Mouse (Mus musculus): Measurements from ENCODE around the gene Gm20532.

Gm20532 gene

GRCm38 (mm10) chr2:26596898-26597297, 10.5 kb downstream of the Gm20532 start:
- DNase-seq (ENCODE audit: low spot score): no peak

GRCm38 (mm10) chr2:26597810-26598209, 11.4 kb downstream of the Gm20532 start:
- DNase-seq (ENCODE audit: low spot score): no peak

GRCm38 (mm10) chr2:26598462-26598861, 12.0 kb downstream of the Gm20532 start:
- DNase-seq (ENCODE audit: low spot score): no peak

- no peak for DNase-seq (ENCODE audit: low spot score)
These were observed 13.5 kb downstream of the Gm20532 start for GRCm38 (mm10) chr2:26599965-26600364.

GRCm38 (mm10) chr2:26600664-26601063, 14.2 kb downstream of the Gm20532 start:
- DNase-seq (ENCODE audit: low spot score): no peak

- no peak for DNase-seq (ENCODE audit: low spot score)
These were observed 15.2 kb downstream of the Gm20532 start for GRCm38 (mm10) chr2:26601595-26601994.

- DNase-seq (ENCODE audit: low spot score): no peak
These were observed 16.2 kb downstream of the Gm20532 start for GRCm38 (mm10) chr2:26602631-26603030.

GRCm38 (mm10) chr2:26603159-26603558, 16.7 kb downstream of the Gm20532 start:
- no peak for DNase-seq (ENCODE audit: low spot score)

GRCm38 (mm10) chr2:26603720-26604671, 17.6 kb downstream of the Gm20532 start, which contains the start of gene Agpat2:
Gene Agpat2 (minus strand): TSS chr2:26604417.
- no peak for DNase-seq (ENCODE audit: low spot score)

- DNase-seq (ENCODE audit: low spot score): no peak
These were observed 18.9 kb downstream of the Gm20532 start for GRCm38 (mm10) chr2:26605331-26605730.

- DNase-seq (ENCODE audit: low spot score): no peak
These were observed 20.1 kb downstream of the Gm20532 start for GRCm38 (mm10) chr2:26606579-26606978.

GRCm38 (mm10) chr2:26607056-26607910, 20.8 kb downstream of the Gm20532 start:
- no peak for DNase-seq (ENCODE audit: low spot score)

GRCm38 (mm10) chr2:26608781-26609180, 22.3 kb downstream of the Gm20532 start:
- DNase-seq (ENCODE audit: low spot score): no peak

GRCm38 (mm10) chr2:26609261-26609661, 22.8 kb downstream of the Gm20532 start:
- no peak for DNase-seq (ENCODE audit: low spot score)

- no peak for DNase-seq (ENCODE audit: low spot score)
These were observed 24.1 kb downstream of the Gm20532 start for GRCm38 (mm10) chr2:26610526-26610925.

- no peak for DNase-seq (ENCODE audit: low spot score)
These were observed 24.6 kb downstream of the Gm20532 start for GRCm38 (mm10) chr2:26611054-26611453.

- DNase-seq (ENCODE audit: low spot score): no peak
These were observed 25.5 kb downstream of the Gm20532 start for GRCm38 (mm10) chr2:26611896-26612295.

GRCm38 (mm10) chr2:26614903-26615302, 28.5 kb downstream of the Gm20532 start:
- no peak for DNase-seq (ENCODE audit: low spot score)

- DNase-seq (ENCODE audit: low spot score): no peak
These were observed 29.2 kb downstream of the Gm20532 start for GRCm38 (mm10) chr2:26615459-26616124.

GRCm38 (mm10) chr2:26617331-26617730, 30.9 kb downstream of the Gm20532 start:
- DNase-seq (ENCODE audit: low spot score): no peak

GRCm38 (mm10) chr2:26617928-26618327, 31.5 kb downstream of the Gm20532 start:
- no peak for DNase-seq (ENCODE audit: low spot score)

GRCm38 (mm10) chr2:26621246-26621645, 34.8 kb downstream of the Gm20532 start:
- DNase-seq (ENCODE audit: low spot score): no peak
